Mouse (Mus musculus): ENCODE data around the gene Clic6. TPM values are rescaled to one million over a fixed set of nuclear protein-coding genes. Genes with fewer than 3 reads are reported as not detected.

Clic6 gene
- polyA plus RNA-seq (2012; rRNA removed) = 0.02 TPM in 2 replicates

- Histone ChIP-seq H3K4me1 (ENCODE audit: control insufficient read depth, insufficient read depth, insufficient read length) (no peaks in the 10 kb centered on the region), H3K4me3 (ENCODE audit: extremely low read depth, insufficient read depth, insufficient read length) (no peak within 1 kb of the TSS), H3K27me3 (ENCODE audit: control insufficient read depth, insufficient read depth, low read length) (no peaks in the 10 kb centered on the region), H3K36me3 (ENCODE audit: control insufficient read depth, insufficient read depth, low read length) (no peaks in the 10 kb centered on the region), H3K27ac (ENCODE audit: insufficient read depth, low read length) (no peak within 1 kb of the TSS)
- WGBS = 87% methylated on average over 5 of the region's 5 CpGs
- no peak for DNase-seq (ENCODE audit: low read depth in 1 of 2, low spot score in 2 of 2)
- TF ChIP-seq CTCF (IDR thresholded peaks at IDR 0.05; ENCODE audit: extremely low read depth, insufficient read depth, insufficient read length, insufficient replicate concordance) (no peak), POLR2A (IDR thresholded peaks at IDR 0.05; ENCODE audit: low read depth, low read length) (no peak)
These were observed at the start of gene Clic6 for GRCm38 (mm10) chr16:92485436-92485835. Clic6 (plus strand) TSS chr16:92485736.

DNA sequence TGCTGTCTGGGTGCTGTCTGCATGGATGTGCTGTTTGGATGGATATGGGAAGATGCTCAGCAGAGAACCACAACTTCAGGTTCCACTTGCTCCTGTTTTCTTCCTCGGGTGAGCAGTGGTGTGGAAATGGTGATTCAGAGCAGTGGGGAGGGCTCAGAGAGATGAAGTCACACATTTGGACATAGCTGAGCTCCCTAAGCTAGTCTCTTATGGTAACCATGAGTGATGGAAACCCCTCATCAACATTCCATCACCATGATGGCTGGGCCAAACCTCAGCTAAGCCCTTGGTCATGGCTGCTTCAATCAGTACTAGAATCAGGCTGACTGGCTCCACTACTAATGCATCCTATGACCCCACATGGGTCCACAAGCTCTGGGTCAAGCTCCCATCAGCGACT, 45.8 kb upstream of the Clic6 start:
- peaks cover 4% of the 10 kb centered on the region; the same call in 1 of the 2 replicates for H3K4me1 ChIP-seq (ENCODE audit: control insufficient read depth, insufficient read depth, insufficient read length)
- no peaks in the 10 kb centered on the region for H3K27me3 ChIP-seq (ENCODE audit: control insufficient read depth, insufficient read depth, low read length)
- no peak overlapping the region for H3K4me3 ChIP-seq (ENCODE audit: extremely low read depth, insufficient read depth, insufficient read length)
- WGBS = 40% methylated on average over 2 of the region's 2 CpGs
- no peaks in the 10 kb centered on the region for H3K36me3 ChIP-seq (ENCODE audit: control insufficient read depth, insufficient read depth, low read length)
- DNase-seq (ENCODE audit: low read depth in 1 of 2, low spot score in 2 of 2) = no peak
- TF ChIP-seq POLR2A (IDR thresholded peaks at IDR 0.05; ENCODE audit: low read depth, low read length) = no peak
- no peak for TF ChIP-seq CTCF (IDR thresholded peaks at IDR 0.05; ENCODE audit: extremely low read depth, insufficient read depth, insufficient read length, insufficient replicate concordance)
- no peak overlapping the region for H3K27ac ChIP-seq (ENCODE audit: insufficient read depth, low read length)

DNA sequence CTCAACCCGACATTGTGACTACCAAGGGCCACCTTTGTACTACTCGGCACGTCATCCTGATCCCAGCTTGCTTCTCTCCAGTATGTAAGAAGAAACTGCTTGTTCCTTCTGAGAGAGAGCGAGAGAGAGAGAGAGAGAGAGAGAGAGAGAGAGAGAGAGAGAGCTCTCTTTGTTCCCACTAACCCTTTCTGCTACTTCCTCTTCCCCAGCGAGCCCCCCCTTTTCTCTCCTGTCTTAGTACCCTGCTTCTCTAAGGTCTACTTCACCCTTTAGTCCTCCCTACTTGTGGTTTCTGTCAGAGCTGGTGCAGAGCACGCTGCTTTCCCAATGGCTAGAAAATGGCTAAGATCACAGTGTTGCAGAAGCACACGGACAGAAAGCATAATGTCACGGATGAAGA, 45.3 kb upstream of the Clic6 start:
- no peak for TF ChIP-seq CTCF (IDR thresholded peaks at IDR 0.05; ENCODE audit: extremely low read depth, insufficient read depth, insufficient read length, insufficient replicate concordance)
- no peak for TF ChIP-seq POLR2A (IDR thresholded peaks at IDR 0.05; ENCODE audit: low read depth, low read length)
- Histone ChIP-seq H3K4me1 (ENCODE audit: control insufficient read depth, insufficient read depth, insufficient read length) (peaks cover 4% of the 10 kb centered on the region; the same call in 1 of the 2 replicates), H3K4me3 (ENCODE audit: extremely low read depth, insufficient read depth, insufficient read length) (no peak overlapping the region), H3K36me3 (ENCODE audit: control insufficient read depth, insufficient read depth, low read length) (no peaks in the 10 kb centered on the region), H3K27me3 (ENCODE audit: control insufficient read depth, insufficient read depth, low read length) (no peaks in the 10 kb centered on the region), H3K27ac (ENCODE audit: insufficient read depth, low read length) (no peak overlapping the region)
- 22% methylated on average over 8 of the region's 8 CpGs for WGBS
- peak in 1 of 2 experiments; percentile 24 for DNase-seq (ENCODE audit: low read depth in 1 of 2, low spot score in 2 of 2)

- Histone ChIP-seq H3K27ac (ENCODE audit: insufficient read depth, low read length) (no peak overlapping the region), H3K36me3 (ENCODE audit: control insufficient read depth, insufficient read depth, low read length) (no peaks in the 10 kb centered on the region), H3K4me1 (ENCODE audit: control insufficient read depth, insufficient read depth, insufficient read length) (peaks cover 4% of the 10 kb centered on the region; the same call in 1 of the 2 replicates), H3K4me3 (ENCODE audit: extremely low read depth, insufficient read depth, insufficient read length) (no peak overlapping the region), H3K27me3 (ENCODE audit: control insufficient read depth, insufficient read depth, low read length) (no peaks in the 10 kb centered on the region)
- TF ChIP-seq CTCF (IDR thresholded peaks at IDR 0.05; ENCODE audit: extremely low read depth, insufficient read depth, insufficient read length, insufficient replicate concordance) (no peak), POLR2A (IDR thresholded peaks at IDR 0.05; ENCODE audit: low read depth, low read length) (no peak)
- 80% methylated on average over 3 of the region's 3 CpGs for WGBS
- DNase-seq (ENCODE audit: low read depth in 1 of 2, low spot score in 2 of 2) = no peak
These were observed 44.3 kb upstream of the Clic6 start for GRCm38 (mm10) chr16:92441203-92441602.

GRCm38 (mm10) chr16:92442150-92442549, 43.4 kb upstream of the Clic6 start:
- DNase-seq (ENCODE audit: low read depth in 1 of 2, low spot score in 2 of 2) = no peak
- Histone ChIP-seq H3K4me1 (ENCODE audit: control insufficient read depth, insufficient read depth, insufficient read length) (peaks cover 4% of the 10 kb centered on the region; the same call in 1 of the 2 replicates), H3K4me3 (ENCODE audit: extremely low read depth, insufficient read depth, insufficient read length) (no peak overlapping the region), H3K36me3 (ENCODE audit: control insufficient read depth, insufficient read depth, low read length) (no peaks in the 10 kb centered on the region), H3K27ac (ENCODE audit: insufficient read depth, low read length) (no peak overlapping the region), H3K27me3 (ENCODE audit: control insufficient read depth, insufficient read depth, low read length) (no peaks in the 10 kb centered on the region)
- WGBS = 93% methylated on average over 11 of the region's 11 CpGs
- no peak for TF ChIP-seq POLR2A (IDR thresholded peaks at IDR 0.05; ENCODE audit: low read depth, low read length)

DNA sequence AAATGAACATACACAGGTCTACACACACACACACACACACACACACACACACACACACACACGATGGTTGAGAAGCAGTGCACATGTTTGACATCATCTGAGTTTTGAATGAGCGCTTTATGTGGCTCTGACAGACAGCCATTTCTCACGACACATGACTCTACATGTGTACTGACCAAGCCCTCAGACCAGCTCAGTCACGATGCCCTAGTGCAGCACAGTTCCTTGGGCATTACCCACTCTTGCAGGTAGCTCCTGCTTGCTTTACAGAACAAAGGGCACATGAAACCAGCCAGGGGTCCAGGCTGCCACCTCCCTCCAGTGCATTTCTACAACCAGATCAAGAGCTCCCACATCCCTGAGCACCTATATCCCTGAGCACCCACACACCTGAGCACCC, 42.6 kb upstream of the Clic6 start:
- DNase-seq (ENCODE audit: low read depth in 1 of 2, low spot score in 2 of 2) = no peak
- WGBS = 89% methylated on average over 4 of the region's 4 CpGs
- no peak overlapping the region for H3K27ac ChIP-seq (ENCODE audit: insufficient read depth, low read length)

DNA sequence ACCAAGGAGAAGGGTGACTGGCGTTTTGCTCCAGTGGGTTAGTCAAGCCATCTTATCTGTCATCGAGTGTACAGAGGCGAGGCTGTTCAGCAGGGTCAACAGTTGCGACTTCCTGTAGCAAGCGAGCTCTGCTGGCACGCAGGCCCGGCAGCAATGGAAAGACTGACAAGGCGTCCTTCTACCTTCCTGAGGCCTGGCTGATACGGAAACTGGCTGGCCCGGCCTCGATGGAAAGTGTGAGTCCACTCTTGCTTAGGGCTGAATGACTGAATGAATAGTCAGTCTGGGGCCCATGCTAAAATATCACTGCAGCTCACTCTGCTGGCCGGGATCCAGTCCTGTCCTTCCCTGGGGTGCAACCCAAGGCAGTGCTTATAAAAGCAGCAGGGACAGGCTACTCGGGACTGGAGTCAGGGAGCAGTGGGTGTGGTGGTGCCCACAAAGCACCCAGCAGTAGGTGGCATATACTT, 41.9 kb upstream of the Clic6 start:
- no peak overlapping the region for H3K27ac ChIP-seq (ENCODE audit: insufficient read depth, low read length)
- H3K27me3 ChIP-seq (ENCODE audit: control insufficient read depth, insufficient read depth, low read length) = no peaks in the 10 kb centered on the region
- TF ChIP-seq CTCF (IDR thresholded peaks at IDR 0.05; ENCODE audit: extremely low read depth, insufficient read depth, insufficient read length, insufficient replicate concordance) (no peak), POLR2A (IDR thresholded peaks at IDR 0.05; ENCODE audit: low read depth, low read length) (no peak)
- DNase-seq (ENCODE audit: low read depth in 1 of 2, low spot score in 2 of 2) = peak; percentile 14 to 45
- no peak overlapping the region for H3K4me3 ChIP-seq (ENCODE audit: extremely low read depth, insufficient read depth, insufficient read length)
- 28% methylated on average over 13 of the region's 13 CpGs for WGBS
- peaks cover 4% of the 10 kb centered on the region; the same call in 1 of the 2 replicates for H3K4me1 ChIP-seq (ENCODE audit: control insufficient read depth, insufficient read depth, insufficient read length)
- H3K36me3 ChIP-seq (ENCODE audit: control insufficient read depth, insufficient read depth, low read length) = no peaks in the 10 kb centered on the region

More for the DNA sequence above, 42.6 kb upstream of the Clic6 start:
- H3K36me3 ChIP-seq (ENCODE audit: control insufficient read depth, insufficient read depth, low read length) = no peaks in the 10 kb centered on the region
- H3K4me1 ChIP-seq (ENCODE audit: control insufficient read depth, insufficient read depth, insufficient read length) = peaks cover 4% of the 10 kb centered on the region; the same call in 1 of the 2 replicates
- TF ChIP-seq POLR2A (IDR thresholded peaks at IDR 0.05; ENCODE audit: low read depth, low read length) (no peak), CTCF (IDR thresholded peaks at IDR 0.05; ENCODE audit: extremely low read depth, insufficient read depth, insufficient read length, insufficient replicate concordance) (no peak)
- H3K4me3 ChIP-seq (ENCODE audit: extremely low read depth, insufficient read depth, insufficient read length) = no peak overlapping the region
- H3K27me3 ChIP-seq (ENCODE audit: control insufficient read depth, insufficient read depth, low read length) = no peaks in the 10 kb centered on the region
